Mouse (Mus musculus) CD4-positive, CD25-positive, alpha-beta regulatory T cell, adult 2 months (primary cell): ENCODE measurements around the gene Ces4a.
"Not testable (repeated sequence)": the region's sequence is repeated elsewhere in the genome, so short reads cannot be mapped to it uniquely, and the experiment has no call there.

Experiments
- DNase-seq: peaks from one replicate; pipeline ENCODE4 v3.0.0-alpha.2; 2012; ENCODE audit warnings: low read depth, low spot score

Gene Ces4a

DNA sequence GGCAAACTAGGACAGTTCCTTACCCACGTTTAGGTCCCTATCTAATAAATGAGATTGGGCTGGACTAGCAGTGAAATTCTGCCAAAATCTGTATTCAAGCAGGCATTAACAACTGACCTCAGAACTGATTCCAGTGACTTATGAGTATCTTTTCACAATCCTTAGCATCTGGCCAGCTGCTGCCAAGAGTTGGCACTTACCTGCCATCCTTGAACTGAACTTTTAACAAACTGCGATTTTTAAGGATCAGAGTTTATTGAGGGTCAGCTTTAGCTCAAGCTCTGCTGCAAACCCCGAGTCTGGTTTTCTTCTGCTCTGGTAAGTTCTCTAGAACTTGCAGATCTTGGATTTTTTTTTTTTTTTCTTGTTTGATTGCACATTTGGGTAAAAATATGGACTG lies 38.0 kb downstream of the Ces4a start:
- DNase-seq: no peak

DNA sequence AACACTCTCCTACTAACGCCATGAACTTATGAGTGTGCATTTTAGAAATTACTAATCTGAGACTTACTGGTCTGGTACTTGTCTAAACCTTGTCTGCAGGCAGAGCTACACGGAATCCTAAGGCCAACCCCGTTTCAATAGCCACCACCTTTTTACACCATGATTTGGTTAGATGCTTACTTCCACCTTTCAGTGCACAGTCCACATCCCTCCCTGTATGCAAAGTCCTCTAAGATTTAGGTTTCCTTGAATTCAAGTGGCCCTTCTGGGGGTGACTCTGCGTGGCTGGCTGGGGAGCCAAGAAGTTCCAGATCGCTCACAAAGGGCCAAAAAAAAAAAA lies 38.4 kb downstream of the Ces4a start:
- no peak for DNase-seq

GRCm38 (mm10) chr8:105170381-105171115 lies 38.9 kb downstream of the Ces4a start, which contains the start of gene Cbfb:
Cbfb (plus strand) TSS chr8:105170674.
- peak; percentile 98 for DNase-seq

- DNase-seq: peak; percentile 76
Observed at GRCm38 (mm10) chr8:105171116-105172002, 39.8 kb downstream of the Ces4a start.

DNA sequence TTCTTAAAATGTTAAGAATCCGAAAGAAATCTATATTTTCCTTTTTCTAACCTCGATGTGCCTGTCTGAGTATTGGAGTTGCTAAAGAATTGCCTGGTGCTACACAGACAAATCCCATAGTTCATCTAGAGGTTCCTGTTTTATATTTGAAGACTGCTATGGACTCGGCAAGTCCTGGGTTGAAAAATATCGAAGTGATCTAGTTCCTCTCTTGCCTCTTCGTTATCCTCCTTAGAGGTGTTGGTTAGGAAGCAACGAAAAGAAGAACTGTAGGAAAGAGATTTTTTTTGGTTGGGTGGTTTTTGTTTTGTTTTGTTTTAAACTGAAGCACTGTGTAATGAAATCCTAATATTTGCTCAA lies 40.4 kb downstream of the Ces4a start:
- no peak for DNase-seq

- not testable (repeated sequence) for DNase-seq
Observed at GRCm38 (mm10) chr8:105175287-105175686, 43.7 kb downstream of the Ces4a start.

DNA sequence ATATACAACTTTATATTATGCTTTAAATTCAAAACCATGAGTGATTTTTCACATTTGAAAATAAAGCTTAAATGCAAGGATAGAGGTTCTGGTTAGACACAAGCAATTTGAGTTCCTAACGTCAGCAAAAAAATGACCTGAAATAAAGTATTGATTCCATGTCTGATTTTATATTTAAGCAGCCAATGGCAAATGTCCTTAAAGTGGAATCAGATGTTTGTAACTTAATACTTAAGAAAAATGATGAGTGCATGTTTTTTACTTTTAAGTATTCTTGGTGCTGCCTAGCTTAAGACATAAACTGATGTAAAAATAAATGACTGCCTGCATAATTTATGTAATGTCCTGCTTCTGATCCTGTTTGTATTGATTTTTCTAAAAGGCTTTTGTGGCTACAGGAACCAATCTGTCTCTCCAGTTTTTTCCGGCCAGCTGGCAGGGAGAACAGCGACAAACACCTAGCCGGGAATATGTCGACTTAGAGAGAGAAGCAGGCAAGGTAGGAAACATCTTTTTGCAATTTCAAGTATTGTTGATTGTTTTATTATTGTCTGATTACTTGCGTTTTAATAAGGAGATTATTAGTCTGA lies 46.7 kb downstream of the Ces4a start:
- no peak for DNase-seq

DNA sequence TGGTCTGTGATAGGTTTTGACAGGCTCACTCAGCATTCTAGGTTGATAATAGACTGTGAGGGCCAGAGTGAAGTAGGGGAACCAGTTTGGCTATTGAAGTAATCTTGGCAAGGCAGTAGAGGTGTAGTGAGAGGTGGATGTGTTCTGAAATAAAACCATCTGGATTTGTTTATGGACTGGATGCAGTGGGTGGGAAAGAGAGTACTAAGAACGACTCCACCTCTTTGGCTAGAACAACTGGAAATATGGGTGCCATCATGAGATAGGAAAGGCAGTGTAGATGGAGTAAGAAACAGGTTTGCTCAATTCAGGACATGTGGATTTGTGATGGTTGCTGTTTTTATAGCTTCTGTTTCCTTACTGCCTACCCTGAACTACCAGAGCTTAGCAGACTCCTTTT lies 50.6 kb downstream of the Ces4a start:
- DNase-seq: no peak

DNA sequence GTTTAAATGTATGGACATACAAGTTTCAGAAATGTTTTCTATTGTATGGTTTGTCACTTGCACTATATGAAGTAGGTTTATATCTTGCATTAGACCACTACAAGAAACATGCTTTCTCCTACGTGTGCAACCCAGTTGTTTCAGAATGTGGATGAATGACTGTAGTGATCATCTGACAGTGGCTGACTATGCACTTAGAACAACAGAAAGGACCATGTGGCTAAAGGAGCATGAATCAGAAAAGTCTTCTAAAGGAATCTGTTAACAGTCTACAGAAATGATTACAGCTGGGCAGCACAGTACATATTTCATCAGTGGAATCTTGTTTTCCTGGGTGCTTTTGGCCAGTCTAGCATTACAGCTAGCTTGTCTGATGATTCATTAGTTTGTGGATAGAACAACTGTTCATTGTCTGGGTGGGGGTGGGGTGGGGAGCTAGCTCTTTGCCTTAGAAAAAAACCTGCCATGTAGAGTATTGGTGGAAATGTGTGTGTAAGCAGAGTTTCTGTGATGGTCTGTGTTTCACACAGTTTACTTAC lies 54.9 kb downstream of the Ces4a start:
- no peak for DNase-seq

GRCm38 (mm10) chr8:105192182-105192581 lies 60.6 kb downstream of the Ces4a start:
- DNase-seq: no peak
